Mouse (Mus musculus) intestine, embryonic 14.5 days (tissue): ENCODE measurements around the gene Dync1i2. TPM values are rescaled to one million over a fixed set of nuclear protein-coding genes. Genes with fewer than 3 reads are reported as not detected.

Source experiments
- ATAC-seq: fragments of 200-750 bp; cut with Nextera tagmentation; replicated peaks from 2 replicates; pipeline ENCODE4 v1.8.0; 2017; ENCODE audit warnings: low read depth, moderate number of reproducible peaks, moderate TSS enrichment, moderate library complexity; ENCODE audit not compliant: low FRiP score, low TSS enrichment
- DNase-seq: peaks from one replicate; pipeline ENCODE4 v3.0.0-alpha.2; 2018; ENCODE audit warnings: low spot score
- H3K27ac ChIP-seq: fragments of 300-500 bp; sonication (generic); 2 replicates; pipeline ENCODE4 v1.5.1; 2014; ENCODE audit warnings: low read depth, mild to moderate bottlenecking, control low read depth
- H3K27me3 ChIP-seq: fragments of 300-500 bp; sonication (generic); replicated peaks from 2 replicates; pipeline ENCODE4 v1.6.1; 2014; ENCODE audit warnings: low read length, control low read depth; ENCODE audit not compliant: control insufficient read depth, insufficient read depth
- H3K36me3 ChIP-seq: fragments of 300-500 bp; sonication (generic); 2 replicates; pipeline ENCODE4 v1.6.1; 2014; ENCODE audit warnings: low read length, control low read depth; ENCODE audit not compliant: control insufficient read depth, insufficient read depth
- H3K4me1 ChIP-seq: fragments of 300-500 bp; sonication (generic); replicated peaks from 2 replicates; pipeline ENCODE4 v1.6.1; 2014; ENCODE audit warnings: low read length, control low read depth, mixed read lengths; ENCODE audit not compliant: control insufficient read depth, insufficient read depth
- H3K4me2 ChIP-seq: fragments of 300-500 bp; sonication (generic); 2 replicates; pipeline ENCODE4 v1.6.1; 2014; ENCODE audit warnings: low read length
- H3K4me3 ChIP-seq: fragments of 300-500 bp; sonication (generic); 2 replicates; pipeline ENCODE4 v1.5.1; 2014; ENCODE audit warnings: low read depth, low read length, control low read depth, mixed read lengths
- H3K9ac ChIP-seq: fragments of 300-500 bp; sonication (generic); 2 replicates; pipeline ENCODE4 v1.6.1; 2014; ENCODE audit warnings: mild to moderate bottlenecking, low read length
- H3K9me3 ChIP-seq: fragments of 300-500 bp; sonication (generic); 2 replicates; pipeline ENCODE4 v1.6.1; 2016; ENCODE audit warnings: low read length, control low read depth; ENCODE audit not compliant: control insufficient read depth
- WGBS: fragments of 180-500 bp; shearing (Covaris S2); extraction: QIAGEN DNeasy Blood & Tissue Kit; methylation state at CpG from one replicate; pipeline ENCODE4 v1.1.7; 2014; 5-methylcytosine and 5-hydroxymethylcytosine counted together
- polyA plus RNA-seq: library from polyadenylated mRNA; unstranded; fragments of >200 nt; fragmentation: Nextera tagmentation; extraction: Ambion mirVana; gene quantifications from 2 replicates; pipeline ENCODE4 v1.2.1, GENCODE M21; 2014

Gene Dync1i2
- 95.9 and 102 TPM in 2 replicates for polyA plus RNA-seq

GRCm38 (mm10) chr2:71211591-71212359, at the start of gene Dync1i2:
TSS of gene Dync1i2 (plus strand) at chr2:71211706.
- peaks cover 13% of the 10 kb centered on the region for H3K36me3 ChIP-seq
- DNase-seq (peak; percentile 93), ATAC-seq (peak; percentile 99)
- peaks cover 5% of the 10 kb centered on the region for H3K4me1 ChIP-seq
- no peaks in the 10 kb centered on the region for H3K9me3 ChIP-seq
- H3K27ac ChIP-seq: peak within 1 kb of the TSS; percentile 79
- peak within 1 kb of the TSS; percentile 98 for H3K4me3 ChIP-seq
- under 1% methylated on average over 56 of the region's 57 CpGs for WGBS
- H3K9ac ChIP-seq: peak within 1 kb of the TSS; percentile 93
- no peaks in the 10 kb centered on the region for H3K27me3 ChIP-seq
- H3K4me2 ChIP-seq: peak within 1 kb of the TSS; percentile 57

GRCm38 (mm10) chr2:71162831-71163621, 48.5 kb upstream of the Dync1i2 start:
- H3K4me3 ChIP-seq: no peak overlapping the region
- no peak overlapping the region for H3K9ac ChIP-seq
- DNase-seq: no peak
- H3K27me3 ChIP-seq: no peaks in the 10 kb centered on the region
- 82% methylated on average over 25 of the region's 25 CpGs for WGBS
- no peaks in the 10 kb centered on the region for H3K36me3 ChIP-seq
- no peak for ATAC-seq
- no peaks in the 10 kb centered on the region for H3K4me1 ChIP-seq
- H3K4me2 ChIP-seq: no peak overlapping the region
- no peaks in the 10 kb centered on the region for H3K9me3 ChIP-seq
- H3K27ac ChIP-seq: no peak overlapping the region

- H3K9ac ChIP-seq: no peak overlapping the region
Measured at GRCm38 (mm10) chr2:71167211-71167610, 44.3 kb upstream of the Dync1i2 start.

GRCm38 (mm10) chr2:71168461-71169021, 43.0 kb upstream of the Dync1i2 start:
- no peaks in the 10 kb centered on the region for H3K9me3 ChIP-seq
- DNase-seq (no peak), ATAC-seq (no peak)
- no peak overlapping the region for H3K4me3 ChIP-seq
- no peaks in the 10 kb centered on the region for H3K36me3 ChIP-seq
- 37% methylated on average over 10 of the region's 10 CpGs for WGBS
- no peaks in the 10 kb centered on the region for H3K4me1 ChIP-seq
- no peaks in the 10 kb centered on the region for H3K27me3 ChIP-seq
- H3K27ac ChIP-seq: no peak overlapping the region
- no peak overlapping the region for H3K4me2 ChIP-seq
- H3K9ac ChIP-seq: no peak overlapping the region

More at GRCm38 (mm10) chr2:71167211-71167610, 44.3 kb upstream of the Dync1i2 start:
- ATAC-seq (no peak), DNase-seq (no peak)
- Histone ChIP-seq H3K4me2 (no peak overlapping the region), H3K36me3 (no peaks in the 10 kb centered on the region), H3K4me1 (no peaks in the 10 kb centered on the region), H3K27ac (no peak overlapping the region), H3K9me3 (no peaks in the 10 kb centered on the region), H3K27me3 (no peaks in the 10 kb centered on the region), H3K4me3 (no peak overlapping the region)
- 82% methylated on average over 4 of the region's 4 CpGs for WGBS

- Histone ChIP-seq H3K9me3 (no peaks in the 10 kb centered on the region), H3K36me3 (no peaks in the 10 kb centered on the region), H3K9ac (no peak overlapping the region), H3K27ac (no peak overlapping the region), H3K4me2 (no peak overlapping the region), H3K4me1 (no peaks in the 10 kb centered on the region), H3K4me3 (no peak overlapping the region), H3K27me3 (no peaks in the 10 kb centered on the region)
- DNase-seq (no peak), ATAC-seq (no peak)
- 71% methylated on average over 3 of the region's 3 CpGs for WGBS
Measured at GRCm38 (mm10) chr2:71173031-71173430, 38.5 kb upstream of the Dync1i2 start.

GRCm38 (mm10) chr2:71176329-71177249, 34.9 kb upstream of the Dync1i2 start:
- H3K9me3 ChIP-seq: no peaks in the 10 kb centered on the region; the same call in 1 of the 2 replicates
- H3K4me2 ChIP-seq: no peak overlapping the region
- H3K36me3 ChIP-seq: no peaks in the 10 kb centered on the region
- no peaks in the 10 kb centered on the region for H3K27me3 ChIP-seq
- H3K4me3 ChIP-seq: no peak overlapping the region
- ATAC-seq (no peak), DNase-seq (no peak)
- no peaks in the 10 kb centered on the region; the same call in 1 of the 2 replicates for H3K4me1 ChIP-seq
- H3K27ac ChIP-seq: no peak overlapping the region
- WGBS: 54% methylated on average over 9 of the region's 9 CpGs
- no peak overlapping the region for H3K9ac ChIP-seq

GRCm38 (mm10) chr2:71177250-71177615, 34.3 kb upstream of the Dync1i2 start:
- ATAC-seq (no peak), DNase-seq (no peak)
- no peaks in the 10 kb centered on the region; the same call in 1 of the 2 replicates for H3K4me1 ChIP-seq
- WGBS: 75% methylated on average over 1 of the region's 1 CpGs
- H3K36me3 ChIP-seq: no peaks in the 10 kb centered on the region
- H3K27ac ChIP-seq: no peak overlapping the region
- no peaks in the 10 kb centered on the region for H3K27me3 ChIP-seq
- no peaks in the 10 kb centered on the region; the same call in 1 of the 2 replicates for H3K9me3 ChIP-seq
- H3K4me3 ChIP-seq: no peak overlapping the region
- H3K4me2 ChIP-seq: no peak overlapping the region
- no peak overlapping the region for H3K9ac ChIP-seq

GRCm38 (mm10) chr2:71177760-71178159, 33.7 kb upstream of the Dync1i2 start:
- Histone ChIP-seq H3K27me3 (no peaks in the 10 kb centered on the region), H3K27ac (no peak overlapping the region), H3K36me3 (no peaks in the 10 kb centered on the region), H3K4me2 (no peak overlapping the region), H3K9me3 (no peaks in the 10 kb centered on the region; the same call in 1 of the 2 replicates), H3K4me1 (no peaks in the 10 kb centered on the region; the same call in 1 of the 2 replicates), H3K4me3 (no peak overlapping the region), H3K9ac (no peak overlapping the region)
- 98% methylated on average over 1 of the region's 1 CpGs for WGBS
- no peak for DNase-seq
- no peak for ATAC-seq
